ENCODE assay signal across 17 mouse cellular contexts in genomic region chr15:96107503-96107902, GRCm38 (mm10).
"Had no signal": no experiment of that assay in that cellular context is flagged by ENCODE, and none has a peak within 500 bp of the region (broad histone marks: within the 10 kb centered on the region; RNA-seq: fewer than 3 reads in every experiment).

No protein-coding gene starts in this region.

- H3K36me3 ChIP-seq: intestine, embryonic 15.5 days; kidney, embryonic 15.5 days; limb, embryonic 10.5 days; liver, embryonic 15.5 days; midbrain, embryonic 12.5 days; neural tube, embryonic 15.5 days had no signal

- DNase-seq: kidney, adult 2 months; kidney, postnatal 14 days; right cerebral cortex, adult 18-20 months; right cerebral cortex, postnatal 25 days; thymus, adult 18-20 months; thymus, postnatal 14 days had no signal

- H3K9me3 ChIP-seq: intestine, embryonic 15.5 days; limb, embryonic 10.5 days; liver, embryonic 15.5 days; midbrain, embryonic 12.5 days; neural tube, embryonic 15.5 days had no signal

- H3K4me1 ChIP-seq: intestine, embryonic 15.5 days; liver, embryonic 15.5 days; megakaryocyte, embryonic 14.5 days; midbrain, embryonic 12.5 days had no signal

- H3K27ac ChIP-seq: intestine, embryonic 15.5 days; kidney, embryonic 15.5 days; left cerebral cortex, adult 2 months; limb, embryonic 10.5 days; liver, embryonic 15.5 days; macrophage; midbrain, embryonic 12.5 days; neural tube, embryonic 15.5 days had no signal

- ATAC-seq: intestine, embryonic 15.5 days had no signal

- H3K4me2 ChIP-seq: intestine, embryonic 15.5 days; kidney, embryonic 15.5 days; liver, embryonic 11.5 days; liver, embryonic 15.5 days; midbrain, embryonic 12.5 days; neural tube, embryonic 15.5 days had no signal

- H3K27me3 ChIP-seq: intestine, embryonic 15.5 days; kidney, embryonic 15.5 days; liver, embryonic 15.5 days; megakaryocyte, embryonic 14.5 days; midbrain, embryonic 12.5 days; neural tube, embryonic 15.5 days had no signal

- H3K9ac ChIP-seq: intestine, embryonic 15.5 days; kidney, embryonic 15.5 days; liver, embryonic 15.5 days; midbrain, embryonic 12.5 days; neural tube, embryonic 15.5 days had no signal

- H3K4me3 ChIP-seq: intestine, embryonic 15.5 days; kidney, embryonic 15.5 days; left cerebral cortex, adult 2 months; limb, embryonic 10.5 days; liver, embryonic 15.5 days; megakaryocyte, embryonic 14.5 days; midbrain, embryonic 12.5 days; myocyte; neural tube, embryonic 15.5 days had no signal
